Mouse (Mus musculus) heart, postnatal 0 days (tissue): ENCODE results near the gene Atxn3.
"Not testable (repeated sequence)": the region's sequence is repeated elsewhere in the genome, so short reads cannot be mapped to it uniquely, and the experiment has no call there.

Experiments
- CTCF ChIP-seq: IDR thresholded peaks from 2 replicates; pipeline ENCODE4 v1.5.1; 2016; ENCODE audit warnings: antibody characterized with exemption, control low read depth, low read depth
- EP300 ChIP-seq: IDR thresholded peaks from 2 replicates; pipeline ENCODE4 v1.6.1; 2016; ENCODE audit warnings: antibody characterized with exemption, low read depth

DNA sequence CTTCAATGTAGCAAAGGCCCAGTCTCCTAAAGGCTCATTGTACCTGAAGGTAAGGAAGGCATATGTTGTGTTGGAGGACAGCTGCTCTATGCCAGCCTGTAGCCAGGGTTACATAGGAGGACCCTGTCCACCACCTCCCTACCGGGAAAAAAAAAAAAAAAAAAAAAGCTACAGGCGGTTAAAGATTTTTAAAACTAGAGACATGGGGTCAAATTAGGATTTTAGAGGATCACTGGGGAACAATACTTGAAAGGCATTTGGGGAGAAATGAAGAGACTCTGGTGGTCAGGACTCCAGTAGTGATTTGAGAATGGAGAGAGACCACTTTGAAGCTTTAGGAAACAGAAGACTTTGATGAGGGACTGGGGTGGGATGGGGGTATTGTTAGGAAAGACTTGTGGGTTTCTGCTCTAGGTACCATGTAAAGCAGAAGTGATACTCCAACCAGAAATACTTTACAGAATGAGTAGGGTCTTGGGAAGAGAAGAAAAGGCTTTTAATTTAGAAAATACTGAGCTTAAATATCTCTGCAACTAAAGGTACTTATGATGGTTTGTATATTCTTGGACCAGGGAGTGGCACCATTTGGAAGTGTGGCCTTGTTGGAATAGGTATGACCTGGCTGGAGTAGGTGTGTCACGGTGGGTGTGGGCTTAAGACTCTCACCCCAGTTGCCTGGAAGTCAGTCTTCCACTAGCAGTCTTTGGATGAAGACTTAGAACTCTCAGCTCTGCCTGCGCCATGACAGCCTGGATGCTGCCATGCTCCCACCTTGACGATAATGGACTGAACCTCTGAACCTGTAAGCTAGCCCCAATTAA, 1.1 kb upstream of the Atxn3 start:
- not testable (repeated sequence) for TF ChIP-seq EP300, CTCF
